Mouse (Mus musculus): Measurements from ENCODE around the gene Wdfy1. TPM values are rescaled to one million over a fixed set of nuclear protein-coding genes. Genes with fewer than 3 reads are reported as not detected.

Wdfy1 gene
- polyA plus RNA-seq, 1 experiment from 2014 or later, result 24.5 TPM

DNA sequence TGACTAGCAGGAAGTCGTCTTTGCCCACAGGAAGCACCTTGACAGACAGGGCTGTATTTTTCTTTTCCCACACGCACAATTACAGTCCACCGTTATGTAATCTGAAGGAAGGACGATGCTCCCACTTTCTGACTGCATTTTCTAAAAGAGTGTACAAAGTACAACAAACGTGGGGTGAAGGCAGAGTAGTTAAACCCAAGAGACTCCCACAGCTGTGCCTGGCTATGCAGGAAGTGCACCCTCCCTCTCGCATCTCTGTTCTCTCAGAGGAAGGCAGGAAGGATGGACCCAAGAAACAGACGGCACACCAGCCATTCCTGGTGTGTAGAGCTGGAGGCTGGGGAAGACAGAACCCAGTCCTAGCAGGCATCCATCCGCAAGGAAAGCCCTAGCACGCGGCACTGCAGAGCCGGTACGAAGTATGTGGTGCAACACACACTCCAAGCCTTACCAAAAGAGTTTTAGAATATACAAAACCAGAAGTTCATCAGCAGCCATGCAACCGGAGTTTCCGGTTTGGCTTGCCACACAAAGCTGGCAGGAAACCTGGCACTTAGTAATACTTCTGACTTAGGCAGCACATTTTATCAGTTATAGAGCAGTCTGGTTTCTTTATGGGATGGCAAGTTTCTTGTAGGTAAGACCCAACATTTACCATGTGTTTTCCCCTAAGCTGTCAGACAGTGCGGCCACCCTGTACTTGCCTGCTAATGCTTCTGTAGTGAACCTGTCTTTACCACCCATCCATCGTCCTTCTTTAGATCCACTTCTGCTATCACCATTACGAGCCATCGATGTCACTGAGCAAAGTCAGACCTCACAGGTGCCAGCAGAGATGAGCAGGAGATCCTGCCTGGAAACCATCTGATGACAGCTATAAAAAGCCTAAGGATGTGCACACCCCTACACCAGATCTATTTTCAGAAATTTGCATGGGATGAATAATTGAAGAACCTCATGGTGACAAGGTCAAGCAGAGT, 64.5 kb downstream of the Wdfy1 start:
- H3K4me2 ChIP-seq, result no peak overlapping the region
- H3K36me3 ChIP-seq (ENCODE audit: control insufficient read depth, insufficient read depth, low read length), result no peaks in the 10 kb centered on the region
- H3K27me3 ChIP-seq (ENCODE audit: control insufficient read depth, insufficient read depth, low read length), result no peaks in the 10 kb centered on the region
- H3K9ac ChIP-seq (ENCODE audit: low read depth, low read length), result no peak overlapping the region
- WGBS (ENCODE audit: insufficient replicate concordance), result 73% methylated on average over 18 of the region's 18 CpGs
- H3K9me3 ChIP-seq (replicated peaks; ENCODE audit: control insufficient read depth, low read length), result no peaks in the 10 kb centered on the region
- H3K27ac ChIP-seq (ENCODE audit: low read depth, low read length), result no peak overlapping the region
- H3K4me1 ChIP-seq (ENCODE audit: control insufficient read depth, insufficient read depth, low read length), result no peaks in the 10 kb centered on the region
- H3K4me3 ChIP-seq (ENCODE audit: low read depth, low read length), result no peak overlapping the region
- no peak for ATAC-seq (replicated peaks; ENCODE audit: insufficient number of reproducible peaks, low FRiP score, low TSS enrichment)

DNA sequence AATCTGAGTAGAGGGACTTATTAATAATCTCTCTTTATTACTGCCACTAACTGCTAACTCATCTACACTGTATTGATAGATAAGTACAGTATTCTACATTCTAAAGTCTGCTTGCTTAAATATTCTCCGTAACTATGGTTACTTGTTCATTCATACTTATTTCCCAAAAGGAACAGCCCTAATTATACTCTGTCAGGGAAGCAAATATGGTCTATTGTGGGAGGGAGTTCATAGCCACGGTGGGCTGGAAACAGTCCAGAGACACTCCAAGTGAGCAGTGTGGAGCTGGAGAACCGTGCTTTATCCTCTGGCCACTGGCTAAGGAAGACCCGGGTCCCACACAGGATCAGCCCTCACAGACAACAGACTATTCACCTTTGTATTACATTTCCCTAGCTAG, 65.3 kb downstream of the Wdfy1 start:
- no peaks in the 10 kb centered on the region for H3K27me3 ChIP-seq (ENCODE audit: control insufficient read depth, insufficient read depth, low read length)
- no peak for ATAC-seq (replicated peaks; ENCODE audit: insufficient number of reproducible peaks, low FRiP score, low TSS enrichment)
- no peaks in the 10 kb centered on the region for H3K36me3 ChIP-seq (ENCODE audit: control insufficient read depth, insufficient read depth, low read length)
- H3K4me2 ChIP-seq, result no peak overlapping the region
- no peaks in the 10 kb centered on the region for H3K9me3 ChIP-seq (replicated peaks; ENCODE audit: control insufficient read depth, low read length)
- H3K27ac ChIP-seq (ENCODE audit: low read depth, low read length), result no peak overlapping the region
- no peak overlapping the region for H3K9ac ChIP-seq (ENCODE audit: low read depth, low read length)
- 69% methylated on average over 4 of the region's 4 CpGs for WGBS (ENCODE audit: insufficient replicate concordance)
- no peak overlapping the region for H3K4me3 ChIP-seq (ENCODE audit: low read depth, low read length)
- no peaks in the 10 kb centered on the region for H3K4me1 ChIP-seq (ENCODE audit: control insufficient read depth, insufficient read depth, low read length)

DNA sequence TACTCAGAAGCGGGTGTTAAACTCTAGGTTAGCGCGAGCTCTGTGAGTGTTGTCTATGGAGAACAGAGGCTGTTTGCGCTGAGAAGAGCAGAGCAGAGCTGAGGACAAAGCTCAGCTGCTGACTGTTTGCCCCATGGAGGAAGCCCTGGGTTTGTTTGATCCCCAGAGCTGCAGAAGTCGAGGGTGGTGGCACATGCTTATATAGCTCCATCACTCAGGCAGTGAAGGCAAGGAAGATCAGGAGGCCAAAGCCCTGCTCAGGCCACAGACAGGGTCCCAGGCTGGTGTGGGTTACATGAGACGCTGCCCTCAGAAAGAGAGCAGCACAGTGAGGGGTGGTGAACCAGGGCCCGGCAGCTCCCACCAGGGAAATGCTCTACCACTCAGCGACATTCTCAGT, 65.7 kb downstream of the Wdfy1 start:
- Histone ChIP-seq H3K4me2 (no peak overlapping the region), H3K36me3 (ENCODE audit: control insufficient read depth, insufficient read depth, low read length) (no peaks in the 10 kb centered on the region), H3K9ac (ENCODE audit: low read depth, low read length) (no peak overlapping the region), H3K9me3 (replicated peaks; ENCODE audit: control insufficient read depth, low read length) (no peaks in the 10 kb centered on the region), H3K4me3 (ENCODE audit: low read depth, low read length) (no peak overlapping the region), H3K4me1 (ENCODE audit: control insufficient read depth, insufficient read depth, low read length) (no peaks in the 10 kb centered on the region), H3K27ac (ENCODE audit: low read depth, low read length) (no peak overlapping the region), H3K27me3 (ENCODE audit: control insufficient read depth, insufficient read depth, low read length) (no peaks in the 10 kb centered on the region)
- no peak for ATAC-seq (replicated peaks; ENCODE audit: insufficient number of reproducible peaks, low FRiP score, low TSS enrichment)
- WGBS (ENCODE audit: insufficient replicate concordance), result 82% methylated on average over 8 of the region's 8 CpGs

DNA sequence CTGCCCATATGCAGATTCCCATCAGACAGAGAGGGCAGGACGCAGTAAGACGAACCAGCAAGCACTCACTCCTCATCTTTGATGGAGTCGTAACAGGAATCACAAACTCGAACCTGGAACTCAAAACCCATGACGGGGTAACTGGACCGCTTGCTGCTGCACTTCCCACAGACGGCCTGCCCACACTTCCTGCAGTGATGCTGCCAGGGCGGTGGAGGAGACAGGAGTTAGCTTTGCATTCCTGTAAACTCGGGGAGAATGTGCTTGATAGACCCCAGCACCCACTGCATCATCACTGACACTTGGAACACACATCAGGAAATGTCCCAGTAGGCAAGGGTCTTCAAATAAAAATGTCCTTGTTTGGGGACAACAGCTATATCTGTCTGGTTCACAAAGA, 68.6 kb downstream of the Wdfy1 start:
- Histone ChIP-seq H3K36me3 (ENCODE audit: control insufficient read depth, insufficient read depth, low read length) (0 out of 2 replicates have a peak, but pooled peaks cover 2% of the 10 kb centered on the region), H3K27me3 (ENCODE audit: control insufficient read depth, insufficient read depth, low read length) (no peaks in the 10 kb centered on the region), H3K4me3 (ENCODE audit: low read depth, low read length) (no peak overlapping the region), H3K4me2 (no peak overlapping the region), H3K9ac (ENCODE audit: low read depth, low read length) (no peak overlapping the region), H3K9me3 (replicated peaks; ENCODE audit: control insufficient read depth, low read length) (no peaks in the 10 kb centered on the region), H3K27ac (ENCODE audit: low read depth, low read length) (no peak overlapping the region), H3K4me1 (ENCODE audit: control insufficient read depth, insufficient read depth, low read length) (no peaks in the 10 kb centered on the region)
- 80% methylated on average over 9 of the region's 9 CpGs for WGBS (ENCODE audit: insufficient replicate concordance)
- ATAC-seq (replicated peaks; ENCODE audit: insufficient number of reproducible peaks, low FRiP score, low TSS enrichment), result no peak

DNA sequence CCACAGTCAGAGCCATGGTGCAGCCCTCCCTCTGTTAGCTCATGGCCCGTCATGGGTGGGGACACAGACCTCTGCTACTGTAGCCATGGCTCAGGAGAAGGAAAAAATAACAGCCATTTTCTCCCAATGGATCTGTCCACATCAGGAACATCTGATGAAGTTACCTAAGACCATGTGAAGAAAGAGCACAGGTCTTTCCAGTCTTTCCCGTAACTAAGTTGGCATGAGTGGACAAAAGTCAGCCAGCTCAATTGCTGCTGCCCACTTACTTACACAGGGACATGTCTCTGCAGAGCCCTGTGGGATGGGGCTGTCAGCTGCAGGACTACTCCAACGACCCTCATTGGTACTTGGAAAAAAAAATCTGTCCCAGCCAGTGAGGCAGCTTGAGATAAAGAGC, 69.2 kb downstream of the Wdfy1 start:
- no peaks in the 10 kb centered on the region for H3K4me1 ChIP-seq (ENCODE audit: control insufficient read depth, insufficient read depth, low read length)
- no peak overlapping the region for H3K4me3 ChIP-seq (ENCODE audit: low read depth, low read length)
- H3K36me3 ChIP-seq (ENCODE audit: control insufficient read depth, insufficient read depth, low read length), result 0 out of 2 replicates have a peak, but pooled peaks cover 2% of the 10 kb centered on the region
- no peaks in the 10 kb centered on the region for H3K9me3 ChIP-seq (replicated peaks; ENCODE audit: control insufficient read depth, low read length)
- ATAC-seq (replicated peaks; ENCODE audit: insufficient number of reproducible peaks, low FRiP score, low TSS enrichment), result no peak
- no peak overlapping the region for H3K9ac ChIP-seq (ENCODE audit: low read depth, low read length)
- 66% methylated on average over 3 of the region's 3 CpGs for WGBS (ENCODE audit: insufficient replicate concordance)
- no peak overlapping the region for H3K4me2 ChIP-seq
- H3K27me3 ChIP-seq (ENCODE audit: control insufficient read depth, insufficient read depth, low read length), result no peaks in the 10 kb centered on the region
- H3K27ac ChIP-seq (ENCODE audit: low read depth, low read length), result no peak overlapping the region

DNA sequence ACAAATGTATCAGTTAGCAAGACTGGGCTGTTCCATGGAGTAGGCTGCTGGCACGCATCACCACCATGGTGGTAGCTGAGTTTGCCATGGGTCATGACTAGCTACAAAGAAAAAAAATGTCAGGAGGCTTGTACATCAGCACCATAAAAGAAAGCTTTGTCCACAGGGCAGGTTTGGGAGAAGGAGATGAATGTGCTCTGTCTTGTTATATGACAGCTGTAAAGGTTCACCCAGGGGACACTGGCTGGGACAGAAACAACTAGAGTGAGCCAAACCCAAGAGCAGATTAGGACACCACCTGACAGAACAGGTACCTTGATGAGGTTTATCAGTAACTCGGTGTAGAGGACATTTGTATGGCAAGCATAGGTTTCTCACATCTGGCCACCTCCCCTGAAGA, 71.3 kb downstream of the Wdfy1 start:
- Histone ChIP-seq H3K4me1 (ENCODE audit: control insufficient read depth, insufficient read depth, low read length) (no peaks in the 10 kb centered on the region), H3K4me2 (no peak overlapping the region), H3K9me3 (replicated peaks; ENCODE audit: control insufficient read depth, low read length) (no peaks in the 10 kb centered on the region), H3K36me3 (ENCODE audit: control insufficient read depth, insufficient read depth, low read length) (0 out of 2 replicates have a peak, but pooled peaks cover 2% of the 10 kb centered on the region), H3K9ac (ENCODE audit: low read depth, low read length) (no peak overlapping the region), H3K4me3 (ENCODE audit: low read depth, low read length) (no peak overlapping the region), H3K27ac (ENCODE audit: low read depth, low read length) (no peak overlapping the region), H3K27me3 (ENCODE audit: control insufficient read depth, insufficient read depth, low read length) (no peaks in the 10 kb centered on the region)
- 81% methylated on average over 2 of the region's 2 CpGs for WGBS (ENCODE audit: insufficient replicate concordance)
- no peak for ATAC-seq (replicated peaks; ENCODE audit: insufficient number of reproducible peaks, low FRiP score, low TSS enrichment)

DNA sequence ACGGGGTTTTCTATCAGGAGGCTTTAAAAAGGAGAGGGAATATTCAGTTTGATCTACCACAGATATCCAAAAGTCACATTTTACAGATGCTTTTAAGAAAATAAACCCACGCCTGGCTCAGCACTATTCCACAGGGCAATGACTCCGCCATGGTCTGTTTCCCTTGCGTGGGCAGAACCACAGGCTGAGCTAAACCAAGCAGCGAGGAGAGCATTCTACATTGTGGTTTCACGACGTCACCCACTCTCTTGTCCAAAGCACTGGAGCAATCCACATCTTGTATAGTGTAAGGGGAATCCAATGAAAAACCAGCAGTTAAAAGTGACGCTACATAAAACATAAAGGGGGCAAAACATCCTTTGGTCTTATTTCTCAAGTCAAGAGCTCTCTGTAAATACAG, 72.4 kb downstream of the Wdfy1 start:
- ATAC-seq (replicated peaks; ENCODE audit: insufficient number of reproducible peaks, low FRiP score, low TSS enrichment), result no peak
- Histone ChIP-seq H3K4me3 (ENCODE audit: low read depth, low read length) (no peak overlapping the region), H3K4me1 (ENCODE audit: control insufficient read depth, insufficient read depth, low read length) (no peaks in the 10 kb centered on the region), H3K36me3 (ENCODE audit: control insufficient read depth, insufficient read depth, low read length) (0 out of 2 replicates have a peak, but pooled peaks cover 2% of the 10 kb centered on the region), H3K9ac (ENCODE audit: low read depth, low read length) (no peak overlapping the region), H3K27ac (ENCODE audit: low read depth, low read length) (no peak overlapping the region), H3K4me2 (no peak overlapping the region), H3K27me3 (ENCODE audit: control insufficient read depth, insufficient read depth, low read length) (no peaks in the 10 kb centered on the region), H3K9me3 (replicated peaks; ENCODE audit: control insufficient read depth, low read length) (no peaks in the 10 kb centered on the region)
- 88% methylated on average over 8 of the region's 8 CpGs for WGBS (ENCODE audit: insufficient replicate concordance)

DNA sequence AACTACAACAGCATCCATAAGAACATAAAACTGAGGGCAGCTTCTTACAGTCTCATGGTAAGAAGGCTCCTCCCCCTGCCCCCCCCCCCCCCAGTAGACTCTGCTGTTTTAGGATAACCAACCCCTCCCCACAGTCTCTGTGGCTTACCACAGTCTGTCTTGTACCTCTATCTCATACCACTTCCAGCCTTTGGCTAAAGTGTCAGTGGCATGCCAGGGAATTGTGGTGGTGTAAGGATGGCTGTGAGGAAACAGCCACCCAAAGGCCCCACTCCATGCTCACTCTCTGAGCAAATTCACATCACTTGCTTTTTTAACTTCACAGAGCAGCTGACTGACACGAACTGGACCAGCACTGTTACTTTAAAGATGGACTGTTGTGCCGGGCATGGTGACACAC, 77.4 kb downstream of the Wdfy1 start:
- 82% methylated on average over 2 of the region's 2 CpGs for WGBS (ENCODE audit: insufficient replicate concordance)
- Histone ChIP-seq H3K4me1 (ENCODE audit: control insufficient read depth, insufficient read depth, low read length) (peaks cover 3% of the 10 kb centered on the region; the same call in 1 of the 2 replicates), H3K9me3 (replicated peaks; ENCODE audit: control insufficient read depth, low read length) (no peaks in the 10 kb centered on the region), H3K4me2 (no peak overlapping the region), H3K9ac (ENCODE audit: low read depth, low read length) (no peak overlapping the region), H3K27me3 (ENCODE audit: control insufficient read depth, insufficient read depth, low read length) (no peaks in the 10 kb centered on the region), H3K27ac (ENCODE audit: low read depth, low read length) (no peak overlapping the region), H3K4me3 (ENCODE audit: low read depth, low read length) (no peak overlapping the region), H3K36me3 (ENCODE audit: control insufficient read depth, insufficient read depth, low read length) (no peaks in the 10 kb centered on the region)
- no peak for ATAC-seq (replicated peaks; ENCODE audit: insufficient number of reproducible peaks, low FRiP score, low TSS enrichment)

All from heart, embryonic 11.5 days (tissue).